Mouse (Mus musculus) fat pad, adult 2 months (tissue): ENCODE data around the gene Tmc3.

ENCODE experiments used
- DNase-seq: peaks from one replicate; pipeline ENCODE4 v3.0.0-alpha.2; 2011; ENCODE audit warnings: low read depth, low spot score; ENCODE audit errors: extremely low read depth

Tmc3 gene

DNA sequence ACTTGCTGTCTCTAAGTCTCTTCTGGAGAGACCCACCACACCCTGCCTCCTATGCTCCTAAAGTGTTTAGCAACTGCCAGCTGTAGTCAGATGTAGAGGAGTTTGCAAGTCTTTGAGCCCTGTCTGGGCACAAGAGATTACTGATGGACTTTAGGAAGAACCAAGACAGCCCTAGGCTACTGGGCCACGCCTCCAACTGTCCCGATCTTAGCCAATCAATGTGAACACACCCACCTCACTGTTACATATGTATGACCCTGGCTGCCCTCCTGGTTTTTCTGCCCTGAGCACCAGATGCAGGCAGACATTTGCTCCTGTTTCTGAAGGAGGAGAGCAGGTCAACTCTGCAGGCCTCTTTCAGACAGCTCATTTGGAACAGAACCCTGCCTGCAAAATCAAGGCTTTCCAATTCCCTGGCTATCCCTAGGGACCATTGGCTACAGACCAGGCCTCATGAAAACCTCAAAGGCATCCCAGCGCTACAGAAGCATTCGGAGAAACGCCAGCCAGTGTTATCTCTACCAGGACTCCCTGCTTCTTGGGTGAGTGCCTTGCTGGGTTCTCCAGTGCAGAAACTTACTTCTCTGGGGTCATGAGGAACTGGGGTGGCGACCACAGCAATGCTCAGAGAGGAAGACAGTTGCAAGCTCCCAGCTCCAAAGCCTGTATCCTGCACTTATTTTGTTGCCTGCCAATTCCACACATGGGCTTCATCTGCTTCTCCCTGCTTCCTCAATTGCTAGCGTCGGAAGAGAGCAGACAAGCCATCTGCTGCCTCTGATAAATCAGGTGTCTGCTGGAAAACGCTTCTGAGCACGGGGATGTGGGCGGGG lies at the start of gene Tmc3:
Gene Tmc3 (plus strand): TSS at position 289 of the 833 bp plus-strand sequence.
- peak; percentile 59 for DNase-seq

DNA sequence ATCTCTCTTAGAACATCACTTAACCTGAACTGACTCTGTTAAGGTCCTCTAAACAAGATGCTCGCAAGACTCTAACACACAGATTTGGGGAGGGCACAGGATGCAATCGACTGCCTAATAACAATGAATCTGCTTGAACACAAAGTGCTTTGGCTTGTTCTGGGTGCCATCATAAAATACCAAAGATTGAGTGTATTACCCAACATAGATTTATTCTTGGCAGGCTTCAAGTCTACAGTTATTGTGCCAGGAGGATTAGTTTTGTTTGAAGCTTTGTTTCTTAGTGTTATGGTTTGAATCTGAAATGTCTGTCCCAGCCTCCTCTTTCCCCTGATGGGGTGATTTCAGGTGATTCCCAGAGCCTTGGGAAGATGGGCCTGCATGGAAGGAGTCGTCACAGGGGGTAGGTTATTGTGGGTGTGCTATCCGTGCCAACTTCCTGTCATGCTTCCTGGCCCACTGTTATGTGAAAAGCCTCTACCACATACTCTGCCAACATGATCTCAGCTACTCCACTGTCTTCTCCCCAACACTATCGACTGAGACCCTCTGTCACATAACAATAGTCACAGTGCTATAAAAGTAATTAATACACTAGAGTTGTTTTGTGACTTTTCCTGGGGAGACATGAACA lies 43.1 kb upstream of the Tmc3 start:
- peak; percentile 77 for DNase-seq

DNA sequence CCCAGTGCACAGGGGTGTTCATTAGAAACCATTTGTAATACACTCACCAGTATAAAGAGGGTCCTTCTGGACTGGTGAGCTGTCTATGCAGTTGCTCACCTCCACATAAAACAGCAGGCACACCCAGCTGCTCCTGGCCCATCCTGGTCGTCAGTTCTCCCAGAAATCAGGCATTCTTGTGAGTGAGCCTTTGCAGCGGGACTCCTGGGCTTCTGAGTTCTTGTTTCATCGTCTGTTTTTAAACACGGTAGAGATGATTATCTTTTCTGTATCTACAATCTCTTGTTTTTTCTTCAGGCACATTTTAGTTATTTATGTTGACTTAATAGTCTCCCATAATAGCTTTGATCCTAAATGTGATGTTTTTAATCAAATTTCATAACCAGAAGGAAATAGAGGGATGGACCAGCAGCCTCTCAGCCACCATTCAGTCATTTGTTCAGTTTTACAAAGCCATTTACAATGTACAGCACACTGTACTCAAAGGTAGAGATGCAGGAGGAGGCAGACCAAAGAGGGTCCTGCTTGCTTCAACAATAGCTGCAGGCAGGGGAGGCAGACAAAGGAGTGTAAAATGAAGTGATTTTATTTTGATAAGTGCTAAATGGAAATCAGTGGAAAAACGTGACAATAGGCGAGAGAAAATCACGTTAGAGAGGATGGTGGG lies 35.9 kb upstream of the Tmc3 start:
- no peak for DNase-seq

DNA sequence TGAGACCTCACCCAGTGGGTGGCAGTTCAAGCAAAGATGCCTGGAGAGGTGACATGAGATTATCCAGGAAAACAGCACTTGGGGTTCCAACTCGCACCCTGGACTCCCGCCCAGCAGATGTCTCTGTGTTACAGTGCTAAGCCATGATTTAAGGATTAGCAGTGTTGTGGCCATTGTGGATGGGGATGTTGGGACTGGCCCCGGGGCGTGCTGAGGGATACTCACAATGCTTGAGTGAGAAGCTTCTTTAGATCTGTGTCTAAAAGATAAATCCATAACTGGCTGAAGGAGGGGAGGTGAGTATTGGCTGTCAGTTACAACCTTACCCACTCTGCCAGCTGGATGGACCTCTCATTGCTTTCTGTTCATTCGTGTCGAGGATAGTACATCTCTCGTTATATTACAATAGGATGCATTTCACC lies 35.4 kb upstream of the Tmc3 start:
- no peak for DNase-seq

- DNase-seq, result no peak
Observed at GRCm38 (mm10) chr7:83549951-83550407, 34.7 kb upstream of the Tmc3 start.

DNA sequence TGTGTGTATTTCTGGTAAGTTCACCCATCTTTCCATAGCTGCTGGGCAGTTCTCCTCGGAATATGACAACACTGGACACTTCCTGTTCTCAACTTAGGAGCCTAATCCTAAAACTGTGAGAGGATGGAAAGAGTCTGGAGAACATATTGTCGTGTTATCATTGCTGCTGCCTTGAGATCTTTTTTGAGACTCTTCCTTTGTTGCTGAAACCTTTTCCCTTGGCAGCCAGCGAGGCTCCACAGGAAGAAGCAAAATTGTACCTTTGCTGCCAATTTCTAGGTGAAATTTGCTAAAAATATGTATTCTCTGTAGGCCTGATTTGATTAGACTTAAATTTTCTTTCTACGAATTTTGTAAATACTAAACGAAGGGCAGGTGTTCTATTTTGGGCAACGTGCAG lies 30.2 kb upstream of the Tmc3 start:
- no peak for DNase-seq

- no peak for DNase-seq
Observed at GRCm38 (mm10) chr7:83556488-83556887, 28.2 kb upstream of the Tmc3 start.

DNA sequence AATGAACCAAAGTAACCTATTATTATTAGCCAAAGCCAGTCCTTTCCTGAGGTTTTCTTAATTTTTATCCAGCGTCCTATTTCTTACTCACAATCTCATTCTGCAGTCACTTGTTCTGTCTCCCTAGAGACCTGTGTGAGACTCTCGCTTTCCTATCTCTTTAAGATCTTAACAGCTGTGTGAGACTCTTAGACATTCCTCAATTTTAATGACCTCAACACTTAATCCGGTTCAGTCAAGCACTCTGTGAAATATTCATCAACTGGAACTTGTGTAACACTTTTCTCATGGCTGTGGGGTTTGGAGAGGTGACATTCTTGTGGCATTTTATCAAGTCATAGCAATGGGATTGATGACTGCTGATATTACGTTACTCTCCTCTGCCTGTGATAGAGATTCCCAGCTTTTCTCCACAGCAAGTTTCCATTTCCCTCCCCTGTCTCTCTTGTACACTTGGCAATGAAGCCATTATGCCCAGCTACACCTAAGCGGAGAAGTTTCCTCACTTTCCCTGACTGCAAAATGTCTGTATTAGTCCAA lies 25.9 kb upstream of the Tmc3 start:
- DNase-seq, result no peak

DNA sequence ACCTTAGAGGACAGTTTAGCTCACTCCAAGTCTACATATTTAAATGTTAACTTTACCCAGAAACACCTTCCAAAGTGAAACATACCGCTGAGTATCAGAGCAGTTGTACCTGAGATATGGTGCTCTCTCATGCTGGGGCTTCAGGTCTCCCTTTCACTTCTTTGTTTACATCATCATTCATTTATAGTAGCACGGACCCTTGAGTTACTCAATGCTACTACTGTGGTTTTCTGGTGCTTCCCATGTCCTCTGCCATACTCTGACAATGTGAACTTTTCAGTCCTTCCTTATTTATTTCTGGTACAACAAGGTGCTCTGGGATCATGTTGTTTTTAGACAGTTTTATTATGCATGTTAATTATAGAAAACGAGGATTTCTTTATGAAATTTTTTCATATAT lies 25.2 kb upstream of the Tmc3 start:
- DNase-seq, result no peak

DNA sequence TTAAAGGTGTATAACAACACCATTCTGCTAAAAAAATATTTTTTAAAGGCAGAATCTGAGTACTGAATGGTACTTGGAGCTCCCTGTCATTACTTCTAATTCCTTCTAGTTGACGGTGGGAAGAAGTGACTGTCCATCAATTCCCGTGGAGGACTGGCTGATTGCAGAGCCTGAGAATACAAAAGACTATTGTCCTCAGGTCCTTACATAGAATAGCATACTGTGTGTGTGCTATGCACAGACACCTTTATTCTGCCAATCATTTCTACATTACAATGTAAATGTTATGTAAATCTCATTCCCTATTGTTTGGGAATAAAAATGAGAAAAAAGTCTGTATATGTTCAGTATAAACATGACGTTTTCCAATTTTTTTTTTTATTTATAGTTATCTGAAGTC lies 22.9 kb upstream of the Tmc3 start:
- DNase-seq, result no peak

GRCm38 (mm10) chr7:83564635-83565291 lies 20.0 kb upstream of the Tmc3 start:
- no peak for DNase-seq

GRCm38 (mm10) chr7:83565976-83566375 lies 18.8 kb upstream of the Tmc3 start:
- DNase-seq, result no peak

GRCm38 (mm10) chr7:83567841-83568500 lies 16.8 kb upstream of the Tmc3 start:
- no peak for DNase-seq

DNA sequence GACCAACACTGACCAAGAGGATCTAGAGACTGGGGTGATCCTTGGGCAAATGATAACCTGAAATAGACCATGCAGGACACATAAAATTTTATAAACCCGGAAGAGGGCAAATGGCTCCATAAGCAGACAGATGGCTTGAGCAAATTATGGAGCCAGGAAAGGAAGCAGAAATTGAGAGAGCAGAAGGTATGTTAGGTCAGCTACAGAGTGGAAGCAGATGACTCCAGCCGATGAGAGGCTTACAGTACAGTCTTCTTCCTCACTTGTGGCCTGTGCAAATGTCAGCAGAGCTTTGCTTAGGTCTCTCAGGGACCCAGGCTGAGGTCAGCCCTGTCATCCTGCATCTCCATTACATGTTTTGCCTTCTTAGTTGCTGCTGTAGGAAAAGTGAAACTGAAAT lies 15.9 kb upstream of the Tmc3 start:
- DNase-seq, result no peak

DNA sequence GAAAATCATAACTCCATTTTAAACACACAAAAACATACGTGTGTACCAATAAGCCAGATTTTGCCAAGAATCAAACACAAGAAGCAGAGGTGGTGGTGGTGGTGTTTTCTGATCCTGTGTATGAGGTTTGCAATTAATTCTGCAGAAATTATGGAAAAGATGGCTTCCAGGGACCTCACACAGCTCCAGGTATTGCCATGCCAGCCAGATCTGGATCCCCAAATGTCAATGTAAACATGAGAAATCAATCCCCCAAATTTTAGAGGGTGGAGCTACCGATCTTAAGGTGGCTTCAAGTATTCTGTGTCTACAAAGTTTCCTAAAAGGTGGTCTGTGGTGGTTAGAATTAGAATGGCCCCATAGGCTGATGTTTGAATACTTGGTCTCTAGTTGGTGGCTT lies 15.3 kb upstream of the Tmc3 start:
- no peak for DNase-seq

GRCm38 (mm10) chr7:83571077-83571476 lies 13.7 kb upstream of the Tmc3 start:
- DNase-seq, result no peak

DNA sequence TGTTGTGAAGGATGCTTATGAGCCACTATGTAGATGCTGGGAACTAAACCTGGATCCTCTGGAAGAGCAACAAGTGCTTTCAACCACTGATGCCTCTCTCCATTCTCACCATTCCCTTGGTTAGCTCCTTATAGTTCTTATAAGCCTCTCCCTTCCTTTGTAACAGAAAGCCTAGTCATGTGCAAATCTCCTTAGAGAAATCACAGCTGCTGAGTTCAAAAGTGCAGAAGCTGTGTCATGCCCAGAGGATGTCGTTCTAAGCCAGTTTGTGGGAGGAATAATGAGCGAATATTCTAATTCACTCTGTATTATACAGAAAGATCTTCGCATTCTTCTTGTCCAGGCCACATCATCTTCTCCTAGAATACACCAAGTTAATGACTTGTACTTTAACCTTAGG lies 12.8 kb upstream of the Tmc3 start:
- no peak for DNase-seq

GRCm38 (mm10) chr7:83572451-83572850 lies 12.3 kb upstream of the Tmc3 start:
- DNase-seq, result no peak

GRCm38 (mm10) chr7:83580946-83581345 lies 3.8 kb upstream of the Tmc3 start:
- DNase-seq, result no peak

GRCm38 (mm10) chr7:83594056-83594455 lies 9.3 kb downstream of the Tmc3 start:
- DNase-seq, result no peak

DNA sequence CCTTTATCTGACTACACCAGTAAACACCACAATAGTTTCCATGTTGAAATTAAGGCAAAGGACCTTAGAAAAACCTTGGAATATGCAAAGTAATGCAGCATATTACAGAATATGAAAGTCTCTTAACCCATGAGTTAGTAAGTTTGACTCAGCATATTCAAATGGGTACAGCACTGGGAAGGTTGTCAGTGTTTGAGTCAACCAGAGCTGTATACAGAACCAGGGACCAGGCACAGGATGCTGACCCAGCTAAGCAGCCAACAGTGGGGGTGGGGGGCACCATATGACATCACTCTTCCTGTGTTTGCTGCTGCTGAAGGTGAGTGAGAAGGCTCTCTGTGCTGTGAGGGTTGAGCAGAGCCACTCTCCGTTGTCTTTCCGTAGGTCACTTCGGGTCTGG lies 12.3 kb downstream of the Tmc3 start:
- DNase-seq, result no peak
